Mouse (Mus musculus): ENCODE data around the gene Pnpla3.

- no peak for TF ChIP-seq CTCF (IDR thresholded peaks at IDR 0.05; ENCODE audit: borderline replicate concordance, extremely low read depth, insufficient read depth, insufficient read length)
- no peak for TF ChIP-seq POLR2A (IDR thresholded peaks at IDR 0.05; ENCODE audit: borderline replicate concordance, extremely low read depth, insufficient read depth, insufficient read length, poor library complexity, severe bottlenecking)
These were observed 63.6 kb downstream of the Pnpla3 start for GRCm38 (mm10) chr15:84231113-84231712.
